In genomic region chr5:142701651-142702510, GRCm38 (mm10) we compare ENCODE assay signal across 8 mouse cellular contexts. TPM values are rescaled to one million over a fixed set of nuclear protein-coding genes. Genes with fewer than 3 reads are reported as not detected.
DNase-seq lines count a peak whose midpoint lies in the region; ATAC-seq and TF ChIP-seq lines count a peak whose summit lies in the region.

No protein-coding gene starts in this region.

- H3K9me3 ChIP-seq in E14TG2a.4 (ENCODE audit: low read length), result no peaks in the 10 kb centered on the region
- no peaks in the 10 kb centered on the region for H3K9me3 ChIP-seq in limb, embryonic 13.5 days

- DNase-seq in adrenal gland, adult (ENCODE audit: inconsistent age in 2 of 2, low spot score in 1 of 2), result peak; percentile 60 to 78
- DNase-seq in adrenal gland, postnatal 4 days (ENCODE audit: low spot score in 2 of 2), result no peak
- DNase-seq in cerebellum, adult 9-11 months, result peak; percentile 83
- peak; percentile 65 for DNase-seq in forelimb bud, embryonic 11.5 days (ENCODE audit: low read depth, low spot score)
- no peak for DNase-seq in left cerebral cortex, adult 8-10 months (ENCODE audit: low spot score in 2 of 2)

- H3K4me1 ChIP-seq in E14TG2a.4 (replicated peaks; ENCODE audit: low read depth, low read length), result peaks cover 24% of the 10 kb centered on the region
- peaks cover 15% of the 10 kb centered on the region for H3K4me1 ChIP-seq in limb, embryonic 13.5 days

- peak; percentile 82 for ATAC-seq in limb, embryonic 13.5 days (ENCODE audit: low FRiP score, low read depth)
- 0 out of 2 replicates have a peak, but pooled peaks have one; percentile 22 for ATAC-seq in monocyte, adult 5-6 weeks (replicated peaks; ENCODE audit: insufficient number of reproducible peaks, low FRiP score, low TSS enrichment, poor library complexity, severe bottlenecking)

- peak overlapping the region; percentile 93 for H3K4me3 ChIP-seq in E14TG2a.4 (replicated peaks; ENCODE audit: low read length)
- peak overlapping the region; percentile 65 for H3K4me3 ChIP-seq in limb, embryonic 13.5 days

- H3K27ac ChIP-seq in limb, embryonic 13.5 days, result no peak overlapping the region

- peaks cover 45% of the 10 kb centered on the region for H3K27me3 ChIP-seq in E14TG2a.4 (ENCODE audit: insufficient read depth, low read length)
- H3K27me3 ChIP-seq in limb, embryonic 13.5 days, result peaks cover 39% of the 10 kb centered on the region

- H3K9ac ChIP-seq in limb, embryonic 13.5 days, result peak overlapping the region; percentile 75

- peaks cover 5% of the 10 kb centered on the region; the same call in 1 of the 2 replicates for H3K36me3 ChIP-seq in E14TG2a.4 (ENCODE audit: insufficient read depth, low read length)
- H3K36me3 ChIP-seq in limb, embryonic 13.5 days, result no peaks in the 10 kb centered on the region

- under 1% methylated on average over 59 of the region's 72 CpGs for WGBS in limb, embryonic 13.5 days

- TF ChIP-seq CTCF in E14TG2a.4 (conservative IDR thresholded peaks at IDR 0.05; ENCODE audit: low read length), result no peak

- peak overlapping the region; percentile 93 for H3K4me2 ChIP-seq in limb, embryonic 13.5 days (replicated peaks)

RNA-seq across cellular contexts. Expression of gene Slc29a4, which starts 9.6 kb away (rescaled TPM):
- total RNA-seq in adrenal gland, postnatal 4 days (2021), result 10 to 100 TPM; 28.9 to 30.7 TPM
- polyA plus RNA-seq in limb, embryonic 13.5 days (2015; fragmentation: Nextera tagmentation; extraction: Ambion mirVana), result 9.0 and 10.6 TPM in 2 replicates
- total RNA-seq in monocyte, adult 5-6 weeks (2017), result 0.32 to 0.78 TPM (median 0.38 TPM) in 3 replicates
- 10 to 100 TPM in 1 of 4 experiments, 1 to 10 TPM in 3; 6.3 to 16.9 (median 9.3) TPM for total RNA-seq in left cerebral cortex, adult 8-10 months (2022)

Comparison
In these comparisons a context has a peak if more than half of its experiments do, and no peak if none do; other contexts are left out.
1. DNase-seq: peak in adrenal gland, adult (2 of 2), cerebellum, adult 9-11 months (single experiment) and forelimb bud, embryonic 11.5 days (single experiment); none in adrenal gland, postnatal 4 days (0 of 2) and left cerebral cortex, adult 8-10 months (0 of 2).